ENCODE assay signal across 25 mouse cellular contexts in the genomic region with DNA sequence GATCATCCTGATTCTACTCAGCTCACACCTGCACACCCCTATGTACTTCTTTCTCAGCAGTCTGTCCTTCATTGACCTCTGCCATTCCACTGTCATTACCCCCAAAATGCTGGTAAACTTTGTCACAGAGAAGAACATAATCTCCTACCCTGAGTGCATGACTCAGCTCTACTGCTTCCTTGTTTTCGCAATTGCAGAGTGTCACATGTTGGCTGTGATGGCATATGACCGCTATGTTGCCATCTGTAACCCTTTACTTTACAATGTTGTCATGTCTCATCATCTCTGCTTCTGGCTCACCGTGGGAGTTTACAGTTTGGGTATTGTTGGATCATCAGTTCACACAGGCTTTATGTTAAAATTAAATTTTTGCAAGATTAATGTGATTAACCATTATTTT. TPM values are rescaled to one million over a fixed set of nuclear protein-coding genes. Genes with fewer than 3 reads are reported as not detected.
"Had no signal": no experiment of that assay in that cellular context is flagged by ENCODE, and none has a peak within 500 bp of the region (broad histone marks: within the 10 kb centered on the region; RNA-seq: fewer than 3 reads in every experiment).

No protein-coding gene starts in this region.

- H3K9ac ChIP-seq: intestine, embryonic 15.5 days; lung, embryonic 15.5 days; midbrain, embryonic 12.5 days; neural tube, embryonic 15.5 days had no signal

- ATAC-seq: intestine, embryonic 15.5 days; midbrain, embryonic 16.5 days had no signal

- H3K9me3 ChIP-seq: intestine, embryonic 15.5 days; limb, embryonic 10.5 days; lung, embryonic 15.5 days; midbrain, embryonic 12.5 days; neural tube, embryonic 15.5 days had no signal

- H3K27me3 ChIP-seq: intestine, embryonic 15.5 days; lung, embryonic 15.5 days; midbrain, embryonic 12.5 days; neural tube, embryonic 15.5 days had no signal

- H3K4me1 ChIP-seq: intestine, embryonic 15.5 days; limb, embryonic 10.5 days; lung, embryonic 15.5 days; midbrain, embryonic 12.5 days; neural tube, embryonic 15.5 days had no signal

- H3K4me3 ChIP-seq: intestine, embryonic 15.5 days; layer of hippocampus, adult 2 months; limb, embryonic 10.5 days; lung, embryonic 15.5 days; midbrain, embryonic 12.5 days; neural tube, embryonic 15.5 days had no signal

- H3K4me2 ChIP-seq: intestine, embryonic 15.5 days; liver, embryonic 11.5 days; lung, embryonic 15.5 days; midbrain, embryonic 12.5 days; neural tube, embryonic 15.5 days had no signal

- H3K27ac ChIP-seq: intestine, embryonic 15.5 days; layer of hippocampus, adult 2 months; limb, embryonic 10.5 days; lung, embryonic 15.5 days; midbrain, embryonic 12.5 days; neural tube, embryonic 15.5 days had no signal

- H3K36me3 ChIP-seq: intestine, embryonic 15.5 days; limb, embryonic 10.5 days; lung, embryonic 15.5 days; midbrain, embryonic 12.5 days; neural tube, embryonic 15.5 days had no signal

- DNase-seq: kidney, adult 18-20 months; kidney, postnatal 10 days; kidney, postnatal 4 days; lung, postnatal 14 days; spleen, adult 18-20 months; thymus, adult 18-20 months; thymus, postnatal 25 days had no signal

RNA-seq across cellular contexts. Expression of a gene that starts 2.8 kb away (rescaled TPM):
- total RNA-seq: layer of hippocampus, adult 2 months; layer of hippocampus, postnatal 10 days; left cerebral cortex, adult 18-20 months; left cerebral cortex, postnatal 10 days; megakaryocyte-erythroid progenitor cell, adult 5-6 weeks had no signal
- polyA plus RNA-seq: intestine, embryonic 15.5 days; kidney, embryonic 14.5 days; limb, embryonic 10.5 days; limb, embryonic 14.5 days; liver, embryonic 11.5 days; liver, embryonic 16.5 days; lung, embryonic 15.5 days; midbrain, embryonic 12.5 days; midbrain, embryonic 16.5 days; neural tube, embryonic 11.5 days; neural tube, embryonic 15.5 days; stomach, embryonic 14.5 days; urinary bladder, adult 2 months had no signal

RNA-seq across cellular contexts. Expression of a gene that starts 27.4 kb away (rescaled TPM):
- total RNA-seq: layer of hippocampus, adult 2 months; layer of hippocampus, postnatal 10 days; left cerebral cortex, adult 18-20 months; left cerebral cortex, postnatal 10 days; megakaryocyte-erythroid progenitor cell, adult 5-6 weeks had no signal
- polyA plus RNA-seq: intestine, embryonic 15.5 days; kidney, embryonic 14.5 days; limb, embryonic 10.5 days; limb, embryonic 14.5 days; liver, embryonic 11.5 days; liver, embryonic 16.5 days; lung, embryonic 15.5 days; midbrain, embryonic 12.5 days; midbrain, embryonic 16.5 days; neural tube, embryonic 11.5 days; neural tube, embryonic 15.5 days; stomach, embryonic 14.5 days; urinary bladder, adult 2 months had no signal

RNA-seq across cellular contexts. Expression of a gene that starts 41.9 kb away (rescaled TPM):
- total RNA-seq: layer of hippocampus, adult 2 months; layer of hippocampus, postnatal 10 days; left cerebral cortex, adult 18-20 months; left cerebral cortex, postnatal 10 days; megakaryocyte-erythroid progenitor cell, adult 5-6 weeks had no signal
- polyA plus RNA-seq: intestine, embryonic 15.5 days; kidney, embryonic 14.5 days; limb, embryonic 10.5 days; limb, embryonic 14.5 days; liver, embryonic 11.5 days; liver, embryonic 16.5 days; lung, embryonic 15.5 days; midbrain, embryonic 12.5 days; midbrain, embryonic 16.5 days; neural tube, embryonic 11.5 days; neural tube, embryonic 15.5 days; urinary bladder, adult 2 months had no signal

RNA-seq across cellular contexts. Expression of a gene that starts 43.7 kb away (rescaled TPM):
- total RNA-seq: layer of hippocampus, adult 2 months; layer of hippocampus, postnatal 10 days; left cerebral cortex, adult 18-20 months; left cerebral cortex, postnatal 10 days; megakaryocyte-erythroid progenitor cell, adult 5-6 weeks had no signal
- polyA plus RNA-seq: intestine, embryonic 15.5 days; kidney, embryonic 14.5 days; limb, embryonic 10.5 days; limb, embryonic 14.5 days; liver, embryonic 11.5 days; liver, embryonic 16.5 days; lung, embryonic 15.5 days; midbrain, embryonic 12.5 days; midbrain, embryonic 16.5 days; neural tube, embryonic 11.5 days; neural tube, embryonic 15.5 days; stomach, embryonic 14.5 days; urinary bladder, adult 2 months had no signal

RNA-seq across cellular contexts. Expression of a gene that starts 51.0 kb away (rescaled TPM):
- total RNA-seq: layer of hippocampus, adult 2 months; layer of hippocampus, postnatal 10 days; left cerebral cortex, adult 18-20 months; left cerebral cortex, postnatal 10 days; megakaryocyte-erythroid progenitor cell, adult 5-6 weeks had no signal
- polyA plus RNA-seq: intestine, embryonic 15.5 days; kidney, embryonic 14.5 days; limb, embryonic 10.5 days; limb, embryonic 14.5 days; liver, embryonic 11.5 days; liver, embryonic 16.5 days; lung, embryonic 15.5 days; midbrain, embryonic 12.5 days; midbrain, embryonic 16.5 days; neural tube, embryonic 11.5 days; neural tube, embryonic 15.5 days; stomach, embryonic 14.5 days; urinary bladder, adult 2 months had no signal
